Mouse (Mus musculus) spleen, adult 2 months (tissue): Measurements from ENCODE around the gene Zfp566. TPM values are rescaled to one million over a fixed set of nuclear protein-coding genes. Genes with fewer than 3 reads are reported as not detected.
A peak's percentile ranks its signal among the peaks of the same experiment; 100 is the strongest.

Experiments used
- DNase-seq, 2 experiments: peaks; one replicate each; pipeline versions ENCODE4 v3.0.0 to v3.0.0-alpha.2; 2012 to 2021; ENCODE audit warnings: low spot score in 2 of 2, low read depth in 1 of 2
- H3K27ac ChIP-seq: fragments of 200-500 bp; 2 replicates; pipeline ENCODE4 v1.5.1; 2012; ENCODE audit warnings: low read length, inconsistent platforms; ENCODE audit not compliant: insufficient read depth
- H3K27me3 ChIP-seq: fragments of 200-500 bp; 2 replicates; pipeline ENCODE4 v1.6.1; 2012; ENCODE audit warnings: mild to moderate bottlenecking, moderate library complexity, low read length, inconsistent platforms; ENCODE audit not compliant: control insufficient read depth, insufficient read depth
- H3K36me3 ChIP-seq: fragments of 200-500 bp; 2 replicates; pipeline ENCODE4 v1.6.1; 2012; ENCODE audit warnings: mild to moderate bottlenecking, low read length, inconsistent platforms; ENCODE audit not compliant: control insufficient read depth, insufficient read depth
- H3K4me1 ChIP-seq: fragments of 200-500 bp; 2 replicates; pipeline ENCODE4 v1.6.1; 2011; ENCODE audit warnings: inconsistent platforms; ENCODE audit not compliant: control insufficient read depth, insufficient read depth, insufficient read length
- H3K4me3 ChIP-seq: fragments of 200-500 bp; 2 replicates; pipeline ENCODE4 v1.5.1; 2011; ENCODE audit warnings: mild to moderate bottlenecking, inconsistent platforms; ENCODE audit not compliant: insufficient read depth, insufficient read length; ENCODE audit errors: extremely low read depth
- CTCF ChIP-seq: fragments of 200-500 bp; IDR thresholded peaks from 2 replicates; pipeline ENCODE4 v1.5.1; 2011; ENCODE audit warnings: mild to moderate bottlenecking, inconsistent platforms; ENCODE audit not compliant: insufficient read depth, insufficient read length, insufficient replicate concordance; ENCODE audit errors: extremely low read depth
- POLR2A ChIP-seq: fragments of 200-500 bp; IDR thresholded peaks from 2 replicates; pipeline ENCODE4 v1.6.1; 2011; ENCODE audit warnings: low read depth, low read length, inconsistent platforms
- WGBS: fragments of 180-500 bp; shearing (Covaris S2); methylation state at CpG from one replicate; pipeline ENCODE4 v1.1.7; 2018; 5-methylcytosine and 5-hydroxymethylcytosine counted together
- polyA plus RNA-seq: library from polyadenylated mRNA; depleted of rRNA; stranded (reverse); fragments of >200 nt; gene quantifications from 2 replicates; pipeline ENCODE4 v1.2.3, GENCODE M21; 2012

The Zfp566 gene
- polyA plus RNA-seq, 1 experiment, result 2.2 TPM

DNA sequence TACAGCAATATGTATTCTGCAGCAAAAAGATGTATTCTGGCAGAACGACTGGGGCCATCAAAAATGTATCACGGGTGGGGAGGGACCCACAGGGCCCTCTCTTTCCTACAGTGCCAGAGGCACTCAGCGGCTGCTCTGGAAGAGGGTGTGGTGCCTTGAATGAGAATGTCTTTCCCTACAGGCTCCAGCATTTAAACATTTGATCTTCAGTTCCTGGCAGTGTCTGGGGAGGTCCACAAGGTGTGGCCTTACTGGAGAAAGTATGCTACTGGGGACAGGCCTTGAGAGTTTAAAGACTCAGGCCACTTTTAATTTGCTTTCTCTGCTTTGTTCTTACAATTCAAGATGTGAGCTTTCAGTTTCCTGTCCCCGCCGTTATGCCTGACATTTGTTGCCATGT is 25.7 kb upstream of the Zfp566 start:
- no peak overlapping the region for H3K27ac ChIP-seq
- H3K4me1 ChIP-seq, result no peaks in the 10 kb centered on the region
- DNase-seq, result no peak
- no peaks in the 10 kb centered on the region for H3K36me3 ChIP-seq
- no peaks in the 10 kb centered on the region for H3K27me3 ChIP-seq
- TF ChIP-seq CTCF (no peak), POLR2A (no peak)
- 91% methylated on average over 5 of the region's 5 CpGs for WGBS
- no peak overlapping the region for H3K4me3 ChIP-seq

DNA sequence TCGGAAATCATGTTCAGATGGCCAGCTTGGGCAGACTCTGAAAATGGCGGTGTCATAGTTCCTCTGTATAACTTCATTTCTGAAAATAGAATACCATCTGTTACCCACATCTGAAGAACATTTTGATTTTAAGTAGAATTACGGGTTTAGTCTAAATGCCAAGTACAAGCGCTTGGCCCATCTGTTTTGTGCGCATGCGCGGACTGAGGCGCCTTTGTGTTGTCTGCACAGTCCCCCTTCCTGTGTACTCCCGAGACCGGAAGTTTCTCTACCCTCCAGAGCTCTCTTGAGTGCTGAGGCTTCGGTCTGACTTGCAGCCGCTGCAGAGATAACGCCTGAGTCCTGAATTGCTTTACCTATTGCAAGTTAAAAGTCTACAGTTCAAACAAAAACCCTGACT is 9.0 kb upstream of the Zfp566 start:
- peak; percentile 50 to 51 for DNase-seq
- 74% methylated on average over 13 of the region's 13 CpGs for WGBS
- H3K27ac ChIP-seq, result peak overlapping the region; percentile 41
- H3K4me1 ChIP-seq, result peaks cover 3% of the 10 kb centered on the region; the same call in 1 of the 2 replicates
- H3K4me3 ChIP-seq, result peak overlapping the region; percentile 35; the same call in 1 of the 2 replicates
- peaks cover 17% of the 10 kb centered on the region for H3K36me3 ChIP-seq
- TF ChIP-seq CTCF (no peak), POLR2A (no peak)
- no peaks in the 10 kb centered on the region for H3K27me3 ChIP-seq

DNA sequence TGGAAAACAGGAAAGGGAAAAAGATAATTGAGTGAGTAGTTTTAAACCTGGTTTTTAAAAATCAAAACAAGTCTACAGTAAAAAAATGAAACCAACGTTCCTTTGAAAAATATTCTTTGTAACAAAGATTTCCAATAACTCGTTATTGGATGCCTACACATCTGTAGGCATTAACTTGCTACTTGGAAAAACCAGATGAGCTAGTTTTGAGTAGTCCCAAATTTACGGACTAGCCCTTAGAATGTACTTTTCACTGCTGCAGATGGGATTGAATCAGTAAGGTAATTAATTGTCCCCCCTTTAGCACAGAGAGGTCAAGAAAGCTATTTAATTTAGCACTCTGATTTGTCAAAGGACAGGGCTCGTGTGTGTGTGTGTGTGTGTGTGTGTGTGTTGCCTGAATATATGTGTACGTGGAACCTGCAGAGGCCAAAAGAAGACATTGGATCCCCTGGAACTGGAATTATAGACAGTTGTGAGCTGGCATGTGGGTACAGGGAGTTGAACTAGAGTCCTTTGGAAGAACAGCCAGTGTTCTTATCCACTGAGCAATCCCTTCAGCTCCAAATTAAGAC is 5.3 kb upstream of the Zfp566 start:
- TF ChIP-seq POLR2A (no peak), CTCF (no peak)
- WGBS, result 8% methylated on average over 5 of the region's 5 CpGs
- no peaks in the 10 kb centered on the region for H3K27me3 ChIP-seq
- peaks cover 3% of the 10 kb centered on the region; the same call in 1 of the 2 replicates for H3K4me1 ChIP-seq
- H3K27ac ChIP-seq, result no peak overlapping the region
- no peak for DNase-seq
- H3K4me3 ChIP-seq, result peak overlapping the region; percentile 96; the same call in 1 of the 2 replicates
- H3K36me3 ChIP-seq, result 0 out of 2 replicates have a peak, but pooled peaks cover 1% of the 10 kb centered on the region

DNA sequence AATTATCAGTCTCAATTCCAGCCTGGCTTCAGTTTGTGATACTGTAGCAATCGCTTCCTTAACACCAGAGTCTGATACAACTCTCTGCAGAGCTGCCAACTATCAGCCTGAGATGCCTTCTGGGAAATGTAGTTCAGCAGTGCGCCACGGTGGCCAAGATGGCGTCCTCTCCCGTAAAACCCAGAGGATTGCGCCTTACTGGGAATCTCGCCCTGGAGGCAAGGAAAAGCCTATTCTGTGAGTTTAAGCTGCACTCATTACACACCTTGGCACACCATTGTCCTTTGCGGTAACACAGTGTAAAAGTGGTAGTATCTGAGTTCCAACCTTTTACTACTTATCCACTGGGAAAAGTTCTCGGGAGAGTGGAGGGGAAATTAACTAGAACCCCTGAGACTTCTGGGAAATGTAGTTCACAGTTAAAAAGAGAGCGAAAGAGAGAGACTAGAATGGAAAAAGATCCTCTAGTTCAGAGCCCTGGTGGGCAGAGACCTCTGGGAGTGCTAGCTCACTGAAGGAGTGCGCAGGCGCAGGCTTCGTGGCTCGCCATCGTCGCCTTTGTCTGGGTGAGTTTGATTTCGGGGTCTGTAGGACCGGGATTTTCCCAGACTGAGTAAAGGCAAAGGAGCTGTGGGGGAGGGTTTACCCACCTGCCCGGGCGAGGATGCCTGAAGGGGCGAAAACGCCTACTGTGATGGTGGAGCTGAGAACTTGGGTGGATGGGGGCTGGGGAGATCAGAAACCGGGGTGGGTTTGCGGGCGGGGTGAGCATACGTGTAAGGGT is 4.5 kb upstream of the Zfp566 start, which contains the start of gene Zfp260:
Gene Zfp260, plus strand, starts transcription at position 132 of the 784 bp plus-strand sequence.
- peak; percentile 52 for TF ChIP-seq POLR2A
- no peak for TF ChIP-seq CTCF
- H3K4me1 ChIP-seq, result peaks cover 3% of the 10 kb centered on the region; the same call in 1 of the 2 replicates
- H3K27ac ChIP-seq, result peak within 1 kb of the TSS; percentile 90
- peak; percentile 78 to 83 for DNase-seq
- H3K4me3 ChIP-seq, result peak within 1 kb of the TSS; percentile 96
- no peaks in the 10 kb centered on the region for H3K36me3 ChIP-seq
- H3K27me3 ChIP-seq, result no peaks in the 10 kb centered on the region
- under 1% methylated on average over 26 of the region's 26 CpGs for WGBS

DNA sequence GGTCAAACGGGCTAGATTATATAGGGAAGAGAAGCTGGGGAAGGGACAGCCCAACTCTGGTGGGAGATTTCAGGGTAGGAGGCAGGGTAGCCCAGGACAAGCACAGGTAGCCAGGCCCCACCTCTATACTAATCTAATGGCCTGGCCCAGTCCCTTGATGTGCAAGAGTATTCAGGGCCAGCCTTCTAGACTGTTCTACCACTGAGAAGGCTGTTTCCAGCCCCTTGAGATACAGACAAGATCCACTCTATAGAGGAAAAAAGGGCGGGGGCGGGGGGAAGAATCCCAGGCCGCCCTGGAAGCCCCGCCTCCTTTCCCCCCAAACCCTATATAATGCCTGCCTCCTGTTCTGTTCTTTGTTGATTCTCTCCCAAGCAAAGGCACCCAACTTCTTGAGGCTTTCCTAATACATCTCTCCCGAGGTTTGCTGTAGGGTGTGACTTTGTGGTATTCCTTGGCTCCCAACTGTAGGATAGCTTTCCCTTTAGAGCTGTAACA is 3.6 kb upstream of the Zfp566 start:
- Histone ChIP-seq H3K4me1 (peaks cover 5% of the 10 kb centered on the region; the same call in 1 of the 2 replicates), H3K27me3 (no peaks in the 10 kb centered on the region), H3K36me3 (no peaks in the 10 kb centered on the region), H3K4me3 (no peak overlapping the region), H3K27ac (no peak overlapping the region)
- TF ChIP-seq CTCF (no peak), POLR2A (no peak)
- 86% methylated on average over 6 of the region's 6 CpGs for WGBS
- DNase-seq, result no peak

DNA sequence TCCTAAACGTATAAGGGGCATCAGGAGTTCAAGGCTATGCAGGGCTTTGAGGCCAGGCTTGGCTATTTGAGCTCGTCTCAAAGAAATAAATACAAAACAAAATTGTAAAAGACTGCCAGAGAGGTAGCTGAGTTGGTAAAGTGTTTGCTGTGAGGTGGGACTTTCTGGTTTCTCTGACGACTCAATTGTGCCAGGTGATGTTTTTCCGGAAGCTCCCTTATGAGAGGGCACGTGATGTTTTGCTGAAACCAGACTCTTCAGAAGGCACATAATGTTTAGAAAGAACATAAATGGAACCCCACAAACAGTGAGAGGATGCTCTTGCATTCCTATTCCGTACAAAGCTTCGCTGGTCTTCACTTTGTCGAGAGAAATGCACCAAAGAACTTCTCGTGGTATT is 2.3 kb upstream of the Zfp566 start:
- Histone ChIP-seq H3K27ac (no peak overlapping the region), H3K36me3 (no peaks in the 10 kb centered on the region), H3K27me3 (no peaks in the 10 kb centered on the region), H3K4me3 (no peak overlapping the region), H3K4me1 (peaks cover 5% of the 10 kb centered on the region; the same call in 1 of the 2 replicates)
- no peak for DNase-seq
- WGBS, result 87% methylated on average over 9 of the region's 9 CpGs
- TF ChIP-seq CTCF, result no peak
- no peak for TF ChIP-seq POLR2A
